Mouse (Mus musculus) embryonic facial prominence, embryonic 14.5 days (tissue): ENCODE measurements at regions not wholly inside any gene's neighbourhood (a gene's known extent, or its start where the extent isn't known, plus 50 kb on each side); places are given as distances from the start of the nearest gene placed in this dataset.
A peak's percentile ranks its signal among the peaks of the same experiment; 100 is the strongest.

ENCODE experiments used
- ATAC-seq: fragments of 200-750 bp; cut with Nextera tagmentation; 2 replicates; pipeline ENCODE4 v1.8.0; 2017; ENCODE audit warnings: low read depth, moderate number of reproducible peaks, moderate TSS enrichment
- DNase-seq: peaks from one replicate; pipeline ENCODE4 v3.0.0-alpha.2; 2015; ENCODE audit warnings: low spot score
- H3K27ac ChIP-seq: fragments of 300-500 bp; sonication (generic); replicated peaks from 2 replicates; pipeline ENCODE4 v1.5.1; 2014; ENCODE audit warnings: low read depth, mild to moderate bottlenecking, low read length, moderate library complexity
- H3K27me3 ChIP-seq: fragments of 300-500 bp; sonication (generic); replicated peaks from 2 replicates; pipeline ENCODE4 v1.6.1; 2014; ENCODE audit warnings: low read length; ENCODE audit not compliant: control insufficient read depth, insufficient read depth
- H3K36me3 ChIP-seq: fragments of 300-500 bp; sonication (generic); 2 replicates; pipeline ENCODE4 v1.6.1; 2014; ENCODE audit warnings: low read length, mixed read lengths; ENCODE audit not compliant: control insufficient read depth, insufficient read depth
- H3K4me1 ChIP-seq: fragments of 300-500 bp; sonication (generic); 2 replicates; pipeline ENCODE4 v1.6.1; 2014; ENCODE audit warnings: antibody characterized with exemption, low read length; ENCODE audit not compliant: control insufficient read depth, insufficient read depth
- H3K4me2 ChIP-seq: fragments of 300-500 bp; sonication (generic); 2 replicates; pipeline ENCODE4 v1.6.1; 2014; ENCODE audit warnings: low read depth, mild to moderate bottlenecking, low read length, moderate library complexity, mixed read lengths
- H3K4me3 ChIP-seq: fragments of 300-500 bp; sonication (generic); 2 replicates; pipeline ENCODE4 v1.5.1; 2014; ENCODE audit warnings: low read depth, mild to moderate bottlenecking, low read length
- H3K9ac ChIP-seq: fragments of 300-500 bp; sonication (generic); 2 replicates; pipeline ENCODE4 v1.6.1; 2014; ENCODE audit warnings: low read depth, mild to moderate bottlenecking, low read length, moderate library complexity, mixed read lengths
- H3K9me3 ChIP-seq: fragments of 300-500 bp; sonication (generic); 2 replicates; pipeline ENCODE4 v1.6.1; 2016; ENCODE audit warnings: low read length; ENCODE audit not compliant: control insufficient read depth
- WGBS: fragments of 180-500 bp; shearing (Covaris S2); extraction: QIAGEN DNeasy Blood & Tissue Kit; methylation state at CpG from one replicate; pipeline ENCODE4 v1.1.7; 2014; 5-methylcytosine and 5-hydroxymethylcytosine counted together

GRCm38 (mm10) chr3:38152408-38152807, 332.2 kb downstream of the Ankrd50 start:
- H3K27me3 ChIP-seq: no peaks in the 10 kb centered on the region
- ATAC-seq: peak; percentile 33; the same call in 1 of the 2 replicates

GRCm38 (mm10) chr3:38151821-38152220, 332.8 kb downstream of the Ankrd50 start:
- ATAC-seq (no peak), DNase-seq (no peak)
- no peak overlapping the region for H3K9ac ChIP-seq
- WGBS: 73% methylated on average over 6 of the region's 6 CpGs
- H3K4me3 ChIP-seq: no peak overlapping the region
- H3K27ac ChIP-seq: no peak overlapping the region
- H3K4me1 ChIP-seq: no peaks in the 10 kb centered on the region
- H3K36me3 ChIP-seq: no peaks in the 10 kb centered on the region
- H3K4me2 ChIP-seq: no peak overlapping the region
- no peaks in the 10 kb centered on the region for H3K27me3 ChIP-seq
- no peaks in the 10 kb centered on the region for H3K9me3 ChIP-seq

More at GRCm38 (mm10) chr3:38152408-38152807, 332.2 kb downstream of the Ankrd50 start:
- Histone ChIP-seq H3K4me3 (no peak overlapping the region), H3K9me3 (no peaks in the 10 kb centered on the region), H3K9ac (no peak overlapping the region), H3K27ac (no peak overlapping the region), H3K36me3 (no peaks in the 10 kb centered on the region), H3K4me1 (no peaks in the 10 kb centered on the region), H3K4me2 (no peak overlapping the region)
- 49% methylated on average over 1 of the region's 1 CpGs for WGBS
- peak; percentile 64 for DNase-seq

- ATAC-seq (no peak), DNase-seq (no peak)
- Histone ChIP-seq H3K9me3 (no peaks in the 10 kb centered on the region), H3K9ac (no peak overlapping the region), H3K4me1 (peaks cover 7% of the 10 kb centered on the region; the same call in 1 of the 2 replicates), H3K27me3 (no peaks in the 10 kb centered on the region), H3K4me3 (no peak overlapping the region), H3K4me2 (no peak overlapping the region), H3K36me3 (no peaks in the 10 kb centered on the region), H3K27ac (no peak overlapping the region)
- WGBS: 84% methylated on average over 2 of the region's 2 CpGs
These were observed 338.0 kb downstream of the Ankrd50 start for GRCm38 (mm10) chr3:38146663-38147062.

GRCm38 (mm10) chr3:38145444-38145843, 339.2 kb downstream of the Ankrd50 start:
- Histone ChIP-seq H3K4me1 (peaks cover 7% of the 10 kb centered on the region; the same call in 1 of the 2 replicates), H3K4me3 (no peak overlapping the region), H3K9me3 (no peaks in the 10 kb centered on the region), H3K9ac (no peak overlapping the region), H3K36me3 (no peaks in the 10 kb centered on the region), H3K27ac (no peak overlapping the region), H3K27me3 (no peaks in the 10 kb centered on the region), H3K4me2 (no peak overlapping the region)
- peak; percentile 71 for ATAC-seq
- WGBS: 61% methylated on average over 2 of the region's 2 CpGs
- DNase-seq: peak; percentile 64

- Histone ChIP-seq H3K36me3 (no peaks in the 10 kb centered on the region), H3K27me3 (no peaks in the 10 kb centered on the region), H3K27ac (no peak overlapping the region), H3K4me2 (no peak overlapping the region), H3K9me3 (no peaks in the 10 kb centered on the region), H3K4me1 (peaks cover 7% of the 10 kb centered on the region; the same call in 1 of the 2 replicates), H3K4me3 (no peak overlapping the region), H3K9ac (no peak overlapping the region)
- ATAC-seq (no peak), DNase-seq (no peak)
These were observed 340.0 kb downstream of the Ankrd50 start for GRCm38 (mm10) chr3:38144650-38145049.

- no peak overlapping the region for H3K27ac ChIP-seq
These were observed 341.3 kb downstream of the Ankrd50 start for GRCm38 (mm10) chr3:38143147-38143883.

GRCm38 (mm10) chr3:38139387-38139786, 345.3 kb downstream of the Ankrd50 start:
- DNase-seq (no peak), ATAC-seq (no peak)
- H3K4me3 ChIP-seq: no peak overlapping the region
- no peaks in the 10 kb centered on the region for H3K27me3 ChIP-seq
- H3K36me3 ChIP-seq: no peaks in the 10 kb centered on the region
- no peak overlapping the region for H3K9ac ChIP-seq
- no peaks in the 10 kb centered on the region for H3K9me3 ChIP-seq
- H3K4me1 ChIP-seq: peaks cover 7% of the 10 kb centered on the region; the same call in 1 of the 2 replicates
- no peak overlapping the region for H3K27ac ChIP-seq
- WGBS: 93% methylated on average over 4 of the region's 4 CpGs
- H3K4me2 ChIP-seq: no peak overlapping the region

More at GRCm38 (mm10) chr3:38143147-38143883, 341.3 kb downstream of the Ankrd50 start:
- H3K4me2 ChIP-seq: no peak overlapping the region
- peaks cover 7% of the 10 kb centered on the region; the same call in 1 of the 2 replicates for H3K4me1 ChIP-seq
- no peak overlapping the region for H3K4me3 ChIP-seq
- no peaks in the 10 kb centered on the region for H3K9me3 ChIP-seq
- no peaks in the 10 kb centered on the region for H3K36me3 ChIP-seq
- peak; percentile 74 for ATAC-seq
- peak; percentile 89 for DNase-seq
- H3K27me3 ChIP-seq: no peaks in the 10 kb centered on the region
- no peak overlapping the region for H3K9ac ChIP-seq
- WGBS: 59% methylated on average over 11 of the region's 11 CpGs

- Histone ChIP-seq H3K4me2 (no peak overlapping the region), H3K4me1 (peaks cover under 1% of the 10 kb centered on the region; the same call in 1 of the 2 replicates), H3K36me3 (no peaks in the 10 kb centered on the region), H3K9me3 (no peaks in the 10 kb centered on the region), H3K9ac (no peak overlapping the region), H3K4me3 (no peak overlapping the region), H3K27ac (no peak overlapping the region), H3K27me3 (no peaks in the 10 kb centered on the region)
- 81% methylated on average over 5 of the region's 5 CpGs for WGBS
- DNase-seq: no peak
- ATAC-seq: no peak
These were observed 346.6 kb downstream of the Ankrd50 start for GRCm38 (mm10) chr3:38138014-38138413.

- ATAC-seq: no peak
- no peak for DNase-seq
- Histone ChIP-seq H3K9me3 (no peaks in the 10 kb centered on the region), H3K36me3 (no peaks in the 10 kb centered on the region), H3K27ac (no peak overlapping the region), H3K4me3 (no peak overlapping the region), H3K4me2 (no peak overlapping the region), H3K9ac (no peak overlapping the region), H3K27me3 (no peaks in the 10 kb centered on the region), H3K4me1 (no peaks in the 10 kb centered on the region)
- WGBS: 76% methylated on average over 10 of the region's 10 CpGs
These were observed 348.8 kb downstream of the Ankrd50 start for GRCm38 (mm10) chr3:38135808-38136214.
